Mouse (Mus musculus) layer of hippocampus, adult 2 months (tissue): ENCODE measurements at regions not wholly inside any gene's neighbourhood (a gene's known extent, or its start where the extent isn't known, plus 50 kb on each side); places are given as distances from the start of the nearest gene placed in this dataset.

Source experiments
- DNase-seq, 2 experiments: peaks; one replicate each; pipeline ENCODE4 v3.0.0; 2022; ENCODE audit warnings: low spot score in 2 of 2
- H3K27ac ChIP-seq: fragments of 200-600 bp; 2 replicates; pipeline ENCODE4 v1.8.1; 2022
- H3K4me3 ChIP-seq: fragments of 200-600 bp; 2 replicates; pipeline ENCODE4 v1.8.1; 2022; ENCODE audit warnings: mild to moderate bottlenecking
- CTCF ChIP-seq: fragments of 200-600 bp; conservative IDR thresholded peaks from 2 replicates; pipeline ENCODE4 v1.8.1; 2022; ENCODE audit warnings: antibody characterized with exemption, mild to moderate bottlenecking, moderate library complexity

DNA sequence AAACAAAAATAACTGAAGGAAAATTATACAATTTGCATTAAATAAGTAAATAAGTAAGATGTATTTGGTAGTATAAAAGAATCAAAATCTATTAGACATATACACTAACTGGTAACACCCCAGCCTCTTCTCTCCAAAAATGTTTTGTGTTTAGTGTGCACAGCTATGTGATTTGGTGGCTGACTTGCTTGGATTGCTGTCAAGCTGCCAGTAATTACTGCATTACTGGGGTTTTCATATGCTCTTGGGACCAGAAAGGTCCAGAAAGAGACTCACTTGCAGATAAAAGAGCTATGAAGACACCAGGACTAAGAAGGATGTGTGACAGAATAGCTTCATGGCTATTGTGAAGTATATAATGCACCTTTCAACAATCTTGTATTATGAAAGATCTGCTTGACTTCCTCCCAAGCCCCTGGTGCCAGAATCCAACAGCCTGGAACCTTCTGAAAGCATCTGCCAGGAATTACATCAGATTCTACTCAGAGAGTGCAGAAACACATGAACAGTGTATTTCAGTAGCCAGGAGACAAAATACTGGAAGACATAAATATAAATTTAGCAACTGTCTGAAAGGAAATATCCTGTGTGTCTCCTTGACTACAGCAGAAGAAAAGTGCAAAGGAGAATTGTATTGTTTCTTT is 5132.6 kb downstream of the 9330182O14Rik start:
- H3K27ac ChIP-seq = 0 out of 2 replicates have a peak overlapping the region, but pooled peaks have one; percentile 10
- no peak for TF ChIP-seq CTCF
- H3K4me3 ChIP-seq = no peak overlapping the region
- peak in 1 of 2 experiments; percentile 16 for DNase-seq

DNA sequence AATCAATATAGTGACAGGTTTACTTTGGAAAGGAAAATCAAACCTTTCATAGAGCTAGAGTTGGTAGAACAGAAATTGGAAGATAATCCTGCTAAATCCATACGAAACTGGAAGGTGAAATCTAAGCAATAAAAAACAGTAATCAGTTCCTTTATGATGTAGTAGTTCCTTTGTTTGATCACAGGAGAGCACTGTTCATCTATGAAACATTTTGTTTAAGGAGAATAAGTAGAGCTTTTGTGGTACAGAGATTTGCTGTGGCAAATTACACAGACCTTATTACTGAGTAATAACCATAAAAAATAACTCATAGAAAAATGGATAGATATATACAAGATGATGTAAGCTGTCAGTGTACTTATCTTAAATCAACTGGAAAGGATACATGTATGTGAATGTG is 5139.5 kb downstream of the 9330182O14Rik start:
- no peak overlapping the region for H3K27ac ChIP-seq
- TF ChIP-seq CTCF = peak; percentile 80
- no peak overlapping the region for H3K4me3 ChIP-seq
- DNase-seq = no peak

DNA sequence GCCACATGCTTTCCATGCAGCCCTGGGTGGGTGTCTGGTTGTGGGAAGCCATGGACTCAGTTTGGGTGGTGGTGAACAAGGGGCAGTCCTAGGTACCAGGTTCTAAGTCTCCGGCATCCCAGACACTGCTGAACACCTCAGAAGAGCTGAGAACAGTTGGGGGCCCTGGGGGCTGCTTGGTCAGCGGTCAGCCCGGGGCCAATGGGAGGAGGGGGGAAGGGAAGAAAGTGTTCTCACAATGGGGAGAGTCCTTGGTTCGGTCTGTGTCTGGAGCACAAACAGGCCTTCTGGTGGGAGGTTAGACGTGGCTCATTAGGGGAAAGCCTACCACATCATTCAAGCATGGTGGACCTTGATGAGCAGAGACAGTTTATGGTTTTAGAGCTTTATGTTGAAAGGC is 5187.5 kb downstream of the 9330182O14Rik start:
- TF ChIP-seq CTCF = no peak

DNA sequence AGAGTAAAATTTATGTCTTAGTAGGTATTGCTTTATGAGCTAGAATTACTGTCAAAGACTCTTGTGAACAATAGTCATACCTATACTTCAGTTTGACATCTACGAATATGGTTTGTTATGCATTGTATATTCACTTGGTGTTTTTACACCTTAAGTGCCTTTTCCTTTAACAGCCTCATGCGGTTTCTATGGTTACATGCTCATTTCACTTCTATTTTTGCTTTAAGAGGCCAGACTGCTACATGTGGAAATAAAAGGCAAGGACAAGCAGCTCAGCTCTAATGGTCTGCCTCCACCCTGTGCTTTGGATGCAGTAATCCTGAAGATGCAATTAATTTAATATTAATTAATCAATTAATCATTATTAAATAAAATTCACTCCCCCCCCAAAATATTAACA is 5216.3 kb downstream of the 9330182O14Rik start:
- no peak overlapping the region for H3K27ac ChIP-seq
- no peak for DNase-seq
- TF ChIP-seq CTCF = no peak
- H3K4me3 ChIP-seq = no peak overlapping the region

More for the DNA sequence above, 5187.5 kb downstream of the 9330182O14Rik start:
- DNase-seq = no peak
- H3K27ac ChIP-seq = no peak overlapping the region
- no peak overlapping the region for H3K4me3 ChIP-seq
